ENCODE assay signal across 8 mouse cellular contexts in the genomic region with DNA sequence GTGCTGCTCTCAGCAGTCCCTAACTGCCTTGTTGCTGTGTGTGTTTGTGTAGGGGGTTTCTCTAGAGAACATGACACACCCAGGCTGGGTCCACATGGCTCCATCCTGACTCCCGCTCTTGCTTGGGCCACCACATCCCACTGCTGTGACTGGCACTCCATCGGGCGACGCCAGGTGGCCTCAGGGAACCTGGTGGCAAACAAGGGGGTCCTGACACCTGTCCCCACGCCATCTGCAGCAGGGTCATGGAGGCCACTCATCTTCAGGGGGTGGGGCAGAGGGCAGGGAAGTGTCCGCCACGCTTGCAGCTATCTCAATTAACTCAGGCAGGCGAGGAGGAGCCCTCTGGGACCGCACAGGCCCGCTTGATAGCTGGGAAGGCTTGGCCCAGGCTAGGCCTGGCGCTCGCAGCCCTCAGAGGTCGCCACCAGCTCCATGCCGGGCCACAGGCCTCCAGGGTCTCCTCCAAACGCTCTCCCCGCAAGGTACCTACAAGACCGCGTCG. TPM values are rescaled to one million over a fixed set of nuclear protein-coding genes. Genes with fewer than 3 reads are reported as not detected.
DNase-seq lines count a peak whose midpoint lies in the region; ATAC-seq lines count a peak whose summit lies in the region.

No protein-coding gene starts in this region.

- 16% methylated on average over 19 of the region's 19 CpGs for WGBS in heart, embryonic 13.5 days
- WGBS in forebrain, embryonic 10.5 days = 14% methylated on average over 19 of the region's 19 CpGs
- 7% methylated on average over 19 of the region's 19 CpGs for WGBS in kidney, embryonic 16.5 days
- WGBS in midbrain, embryonic 14.5 days = 8% methylated on average over 19 of the region's 19 CpGs

- ATAC-seq in heart, embryonic 13.5 days (ENCODE audit: extremely low read depth, insufficient number of reproducible peaks, low FRiP score, low TSS enrichment) = peak; percentile 10; the same call in 1 of the 2 replicates
- ATAC-seq in kidney, embryonic 16.5 days (ENCODE audit: low FRiP score, low TSS enrichment) = peak; percentile 62
- peak; percentile 58; the same call in 1 of the 2 replicates for ATAC-seq in midbrain, embryonic 14.5 days (ENCODE audit: low FRiP score, low TSS enrichment)

- H3K27ac ChIP-seq in heart, embryonic 13.5 days (replicated peaks) = no peak overlapping the region
- H3K27ac ChIP-seq in forebrain, embryonic 10.5 days = peak overlapping the region; percentile 32; the same call in 1 of the 2 replicates
- no peak overlapping the region for H3K27ac ChIP-seq in kidney, embryonic 16.5 days (ENCODE audit: low read length)
- no peak overlapping the region for H3K27ac ChIP-seq in midbrain, embryonic 14.5 days (replicated peaks; ENCODE audit: low read depth, low read length)

- H3K4me3 ChIP-seq in heart, embryonic 13.5 days = peak overlapping the region; percentile 57
- peak overlapping the region; percentile 51 for H3K4me3 ChIP-seq in forebrain, embryonic 10.5 days
- peak overlapping the region; percentile 61 for H3K4me3 ChIP-seq in kidney, embryonic 16.5 days (ENCODE audit: low read length)
- peak overlapping the region; percentile 42 for H3K4me3 ChIP-seq in midbrain, embryonic 14.5 days (replicated peaks; ENCODE audit: low read depth, low read length)

- H3K36me3 ChIP-seq in heart, embryonic 13.5 days = no peaks in the 10 kb centered on the region
- H3K36me3 ChIP-seq in forebrain, embryonic 10.5 days (replicated peaks) = no peaks in the 10 kb centered on the region
- no peaks in the 10 kb centered on the region for H3K36me3 ChIP-seq in kidney, embryonic 16.5 days (ENCODE audit: insufficient read depth, low read length)
- no peaks in the 10 kb centered on the region for H3K36me3 ChIP-seq in midbrain, embryonic 14.5 days (ENCODE audit: control insufficient read depth, insufficient read depth, low read length)

- peaks cover 10% of the 10 kb centered on the region for H3K27me3 ChIP-seq in heart, embryonic 13.5 days (replicated peaks)
- peaks cover 27% of the 10 kb centered on the region for H3K27me3 ChIP-seq in forebrain, embryonic 10.5 days (ENCODE audit: poor library complexity, severe bottlenecking)
- 0 out of 2 replicates have a peak, but pooled peaks cover 3% of the 10 kb centered on the region for H3K27me3 ChIP-seq in kidney, embryonic 16.5 days (ENCODE audit: insufficient read depth, low read length)
- H3K27me3 ChIP-seq in midbrain, embryonic 14.5 days (ENCODE audit: control insufficient read depth, insufficient read depth, low read length) = peaks cover 8% of the 10 kb centered on the region

- no peak for DNase-seq in heart, adult 9 months (ENCODE audit: low spot score in 2 of 2)
- peak; percentile 17 for DNase-seq in adipocyte (ENCODE audit: low spot score)
- DNase-seq in forebrain, embryonic 10.5 days (ENCODE audit: extremely low spot score, low spot score) = no peak
- DNase-seq in midbrain, embryonic 14.5 days = no peak
- DNase-seq in urinary bladder, postnatal 25 days (ENCODE audit: low spot score) = no peak
- no peak for DNase-seq in left cerebral cortex, adult 11 months (ENCODE audit: low spot score)

- no peaks in the 10 kb centered on the region for H3K9me3 ChIP-seq in heart, embryonic 13.5 days
- no peaks in the 10 kb centered on the region for H3K9me3 ChIP-seq in forebrain, embryonic 10.5 days
- peaks cover 3% of the 10 kb centered on the region; the same call in 1 of the 2 replicates for H3K9me3 ChIP-seq in kidney, embryonic 16.5 days (ENCODE audit: low read length)
- no peaks in the 10 kb centered on the region for H3K9me3 ChIP-seq in midbrain, embryonic 14.5 days (ENCODE audit: control insufficient read depth, low read length)

- peak overlapping the region; percentile 78 for H3K9ac ChIP-seq in heart, embryonic 13.5 days
- H3K9ac ChIP-seq in kidney, embryonic 16.5 days (replicated peaks; ENCODE audit: low read length) = peak overlapping the region; percentile 74
- H3K9ac ChIP-seq in midbrain, embryonic 14.5 days (replicated peaks; ENCODE audit: low read length) = peak overlapping the region; percentile 52

- peaks cover 20% of the 10 kb centered on the region for H3K4me1 ChIP-seq in heart, embryonic 13.5 days
- peaks cover 20% of the 10 kb centered on the region for H3K4me1 ChIP-seq in forebrain, embryonic 10.5 days
- peaks cover 9% of the 10 kb centered on the region for H3K4me1 ChIP-seq in kidney, embryonic 16.5 days (ENCODE audit: insufficient read depth, low read length)
- H3K4me1 ChIP-seq in midbrain, embryonic 14.5 days (ENCODE audit: control insufficient read depth, insufficient read depth, low read length) = peaks cover 10% of the 10 kb centered on the region; the same call in 1 of the 2 replicates

- H3K4me2 ChIP-seq in heart, embryonic 13.5 days = peak overlapping the region; percentile 85
- H3K4me2 ChIP-seq in kidney, embryonic 16.5 days (replicated peaks; ENCODE audit: low read depth, low read length) = peak overlapping the region; percentile 93
- H3K4me2 ChIP-seq in midbrain, embryonic 14.5 days (ENCODE audit: low read length) = peak overlapping the region; percentile 57

RNA-seq across cellular contexts. Expression of gene Abcb9, which starts 0.5 kb away (rescaled TPM):
- 1.6 and 1.7 TPM in 2 replicates for polyA plus RNA-seq in heart, embryonic 13.5 days (2015; fragmentation: Nextera tagmentation; extraction: Ambion mirVana)
- polyA plus RNA-seq in forebrain, embryonic 10.5 days (2016; fragmentation: Nextera tagmentation; extraction: Ambion mirVana) = 0.52 and 0.65 TPM in 2 replicates
- polyA plus RNA-seq in kidney, embryonic 16.5 days (2015; fragmentation: Nextera tagmentation; extraction: Ambion mirVana) = 1.3 and 2.6 TPM in 2 replicates
- 10.9 and 11.6 TPM in 2 replicates for polyA plus RNA-seq in midbrain, embryonic 14.5 days (2014; fragmentation: Nextera tagmentation; extraction: Ambion mirVana)

RNA-seq across cellular contexts. Expression of gene Ogfod2, which starts 17.0 kb away (rescaled TPM):
- 18.3 and 18.8 TPM in 2 replicates for polyA plus RNA-seq in heart, embryonic 13.5 days (2015; fragmentation: Nextera tagmentation; extraction: Ambion mirVana)
- 16.8 and 17.8 TPM in 2 replicates for polyA plus RNA-seq in forebrain, embryonic 10.5 days (2016; fragmentation: Nextera tagmentation; extraction: Ambion mirVana)
- polyA plus RNA-seq in kidney, embryonic 16.5 days (2015; fragmentation: Nextera tagmentation; extraction: Ambion mirVana) = 30.6 and 32.4 TPM in 2 replicates
- 19.7 and 20.7 TPM in 2 replicates for polyA plus RNA-seq in midbrain, embryonic 14.5 days (2014; fragmentation: Nextera tagmentation; extraction: Ambion mirVana)

RNA-seq across cellular contexts. Expression of gene Arl6ip4, which starts 20.8 kb away (rescaled TPM):
- polyA plus RNA-seq in heart, embryonic 13.5 days (2015; fragmentation: Nextera tagmentation; extraction: Ambion mirVana) = 68.5 and 70.8 TPM in 2 replicates
- 136 and 140 TPM in 2 replicates for polyA plus RNA-seq in forebrain, embryonic 10.5 days (2016; fragmentation: Nextera tagmentation; extraction: Ambion mirVana)
- 100 and 102 TPM in 2 replicates for polyA plus RNA-seq in kidney, embryonic 16.5 days (2015; fragmentation: Nextera tagmentation; extraction: Ambion mirVana)
- 65.2 and 72.3 TPM in 2 replicates for polyA plus RNA-seq in midbrain, embryonic 14.5 days (2014; fragmentation: Nextera tagmentation; extraction: Ambion mirVana)

Comparison
In these comparisons a context has a peak if more than half of its experiments do, and no peak if none do; other contexts are left out.
1. ATAC-seq: peak in every context shown above with its lines; median percentile 62 in kidney, embryonic 16.5 days; 58 in midbrain, embryonic 14.5 days; 10 in heart, embryonic 13.5 days.